Mouse (Mus musculus) heart, postnatal 36 days (tissue): ENCODE data around the gene Olfr1058. TPM values are rescaled to one million over a fixed set of nuclear protein-coding genes. Genes with fewer than 3 reads are reported as not detected.
"Not testable (repeated sequence)": the region's sequence is repeated elsewhere in the genome, so short reads cannot be mapped to it uniquely, and the experiment has no call there.

Experiments used
- DNase-seq, 2 experiments: peaks; one replicate each; pipeline ENCODE4 v3.0.0; 2021 to 2022
- intact Hi-C: fragments of 180-260 bp; cut with DNase I; formaldehyde crosslinking; loops from one replicate; pipeline ENCODE4 v1.15.1; 2025
- total RNA-seq, 2 experiments: library from RNA; stranded (reverse); gene quantifications; 2 replicates each; pipeline ENCODE4 v1.2.3; 2021

Gene Olfr1058
- not detected for total RNA-seq

GRCm38 (mm10) chr2:86388461-86388860 is at the start of gene Olfr1058:
Gene Olfr1058, minus strand, starts transcription at chr2:86388561.
- intact Hi-C loops, DNase-seq: not testable (repeated sequence)

GRCm38 (mm10) chr2:86428511-86428910 is 40.1 kb upstream of the Olfr1058 start:
- DNase-seq, intact Hi-C loops: not testable (repeated sequence)

GRCm38 (mm10) chr2:86426649-86427048 is 38.3 kb upstream of the Olfr1058 start, which contains the start of gene Olfr1062:
Gene Olfr1062, minus strand, starts transcription at chr2:86426749.
- DNase-seq, intact Hi-C loops: not testable (repeated sequence)

GRCm38 (mm10) chr2:86413950-86414349 is 25.6 kb upstream of the Olfr1058 start, which contains the start of gene Olfr1061:
Gene Olfr1061, minus strand, starts transcription at chr2:86414050.
- no peak for DNase-seq
- intact Hi-C loops, result no loop called here

- no peak for DNase-seq
- intact Hi-C loops, result no loop called here
Observed at GRCm38 (mm10) chr2:86395114-86395513, 6.8 kb upstream of the Olfr1058 start.

- intact Hi-C loops, result no loop called here
- no peak for DNase-seq
Observed at GRCm38 (mm10) chr2:86378293-86378692, 10.1 kb downstream of the Olfr1058 start, which contains the start of gene Olfr1057. Gene Olfr1057, minus strand, starts transcription at chr2:86378393.

GRCm38 (mm10) chr2:86366342-86366741 is 22.0 kb downstream of the Olfr1058 start:
- DNase-seq, intact Hi-C loops: not testable (repeated sequence)

GRCm38 (mm10) chr2:86362369-86362768 is 26.0 kb downstream of the Olfr1058 start, which contains the start of gene Olfr1056:
Gene Olfr1056, minus strand, starts transcription at chr2:86362469.
- intact Hi-C loops, result no loop called here
- DNase-seq, result no peak

- intact Hi-C loops, DNase-seq: not testable (repeated sequence)
Observed at GRCm38 (mm10) chr2:86351751-86352150, 36.6 kb downstream of the Olfr1058 start.

GRCm38 (mm10) chr2:86350184-86350583 is 38.2 kb downstream of the Olfr1058 start, which contains the start of gene Olfr1055:
Gene Olfr1055, minus strand, starts transcription at chr2:86350284.
- intact Hi-C loops, result no loop called here
- DNase-seq, result no peak

- no peak for DNase-seq
- intact Hi-C loops, result no loop called here
Observed at GRCm38 (mm10) chr2:86335333-86335732, 53.0 kb downstream of the Olfr1058 start, which contains the start of gene Olfr1054. Gene Olfr1054, minus strand, starts transcription at chr2:86335433.

Other genes starting within 250 kb of the Olfr1058 start
- gene Olfr1040, start 241.8 kb downstream of the Olfr1058 start, total RNA-seq, result not detected
- not detected for gene Olfr1042, start 226.7 kb downstream of the Olfr1058 start, total RNA-seq
- gene Olfr1043, start 221.0 kb downstream of the Olfr1058 start, total RNA-seq, result not detected
- not detected for gene Olfr1044, start 210.7 kb downstream of the Olfr1058 start, total RNA-seq
- not detected for gene Olfr52, start 202.9 kb downstream of the Olfr1058 start, total RNA-seq
- not detected for gene Olfr1045, start 185.6 kb downstream of the Olfr1058 start, total RNA-seq
- not detected for gene Olfr1046, start 169.2 kb downstream of the Olfr1058 start, total RNA-seq
- gene Olfr1047, start 157.2 kb downstream of the Olfr1058 start, total RNA-seq, result not detected
- gene Olfr1048, start 148.3 kb downstream of the Olfr1058 start, total RNA-seq, result not detected
- gene Olfr1049, start 130.2 kb downstream of the Olfr1058 start, total RNA-seq, result not detected
- not detected for gene Olfr1051, start 109.5 kb downstream of the Olfr1058 start, total RNA-seq
- gene Olfr1052, start 96.1 kb downstream of the Olfr1058 start, total RNA-seq, result not detected
- not detected for gene Olfr1053, start 73.3 kb downstream of the Olfr1058 start, total RNA-seq
- gene Olfr1054, start 53.1 kb downstream of the Olfr1058 start, total RNA-seq, result not detected
- gene Olfr1055, start 38.3 kb downstream of the Olfr1058 start, total RNA-seq, result not detected
- not detected for gene Olfr1056, start 26.1 kb downstream of the Olfr1058 start, total RNA-seq
- gene Olfr1057, start 10.2 kb downstream of the Olfr1058 start, total RNA-seq, result not detected
- not detected for gene Olfr1061, start 25.5 kb upstream of the Olfr1058 start, total RNA-seq
- not detected for gene Olfr1062, start 38.2 kb upstream of the Olfr1058 start, total RNA-seq
- not detected for gene Olfr1065, start 62.0 kb upstream of the Olfr1058 start, total RNA-seq
- not detected for gene Olfr1066, start 67.7 kb upstream of the Olfr1058 start, total RNA-seq
- not detected for gene Olfr228, start 98.8 kb upstream of the Olfr1058 start, total RNA-seq
- gene Olfr1076, start 119.9 kb upstream of the Olfr1058 start, total RNA-seq, result not detected
- gene Olfr1079, start 153.9 kb upstream of the Olfr1058 start, total RNA-seq, result not detected
- not detected for gene Olfr1080, start 169.7 kb upstream of the Olfr1058 start, total RNA-seq
- not detected for gene Olfr1082, start 210.4 kb upstream of the Olfr1058 start, total RNA-seq